Mouse (Mus musculus): ENCODE data around the gene Tdrd3. TPM values are rescaled to one million over a fixed set of nuclear protein-coding genes. Genes with fewer than 3 reads are reported as not detected.
A peak's percentile ranks its signal among the peaks of the same experiment; 100 is the strongest.

Tdrd3 gene
- polyA plus RNA-seq, 1 experiment from 2014 or later, result 36.7 TPM

DNA sequence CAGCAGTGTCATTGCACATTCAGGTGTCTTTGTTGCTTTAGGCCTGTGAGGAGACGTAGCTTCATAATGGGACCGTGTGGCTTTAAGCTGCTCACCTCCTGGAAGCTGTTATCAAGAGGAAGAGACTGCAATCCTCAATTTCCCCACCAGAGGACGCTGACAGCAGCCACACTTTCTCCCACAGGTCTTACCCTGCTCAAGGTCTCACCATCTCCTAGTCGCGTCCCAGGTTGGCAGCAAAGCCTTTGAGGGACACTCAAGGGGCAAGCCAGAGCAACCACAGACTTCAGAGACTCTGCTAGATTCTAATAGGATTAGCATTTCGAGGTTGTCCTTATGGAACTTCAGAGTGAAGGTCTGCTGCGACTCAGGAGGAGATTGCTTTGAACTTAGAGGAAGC lies 149.8 kb downstream of the Tdrd3 start:
- no peak for ATAC-seq (ENCODE audit: insufficient read depth)
- Histone ChIP-seq H3K4me1 (ENCODE audit: insufficient read depth) (no peaks in the 10 kb centered on the region), H3K27ac (ENCODE audit: low read depth) (no peak overlapping the region), H3K4me3 (ENCODE audit: low read depth, low read length) (no peak overlapping the region), H3K27me3 (ENCODE audit: insufficient read depth, low read length) (no peaks in the 10 kb centered on the region), H3K4me2 (no peak overlapping the region), H3K36me3 (ENCODE audit: insufficient read depth) (no peaks in the 10 kb centered on the region), H3K9ac (no peak overlapping the region), H3K9me3 (ENCODE audit: low read depth, low read length) (no peaks in the 10 kb centered on the region)
- 27% methylated on average over 7 of the region's 7 CpGs for WGBS
- DNase-seq, result peak; percentile 13
- peak; percentile 57 for TF ChIP-seq CTCF (IDR thresholded peaks at IDR 0.05; ENCODE audit: low read depth)

GRCm38 (mm10) chr14:87567034-87567461 lies 150.6 kb downstream of the Tdrd3 start:
- peak; percentile 79 for TF ChIP-seq CTCF (IDR thresholded peaks at IDR 0.05; ENCODE audit: low read depth)
- ATAC-seq (ENCODE audit: insufficient read depth), result peak; percentile 24; the same call in 1 of the 2 replicates

DNA sequence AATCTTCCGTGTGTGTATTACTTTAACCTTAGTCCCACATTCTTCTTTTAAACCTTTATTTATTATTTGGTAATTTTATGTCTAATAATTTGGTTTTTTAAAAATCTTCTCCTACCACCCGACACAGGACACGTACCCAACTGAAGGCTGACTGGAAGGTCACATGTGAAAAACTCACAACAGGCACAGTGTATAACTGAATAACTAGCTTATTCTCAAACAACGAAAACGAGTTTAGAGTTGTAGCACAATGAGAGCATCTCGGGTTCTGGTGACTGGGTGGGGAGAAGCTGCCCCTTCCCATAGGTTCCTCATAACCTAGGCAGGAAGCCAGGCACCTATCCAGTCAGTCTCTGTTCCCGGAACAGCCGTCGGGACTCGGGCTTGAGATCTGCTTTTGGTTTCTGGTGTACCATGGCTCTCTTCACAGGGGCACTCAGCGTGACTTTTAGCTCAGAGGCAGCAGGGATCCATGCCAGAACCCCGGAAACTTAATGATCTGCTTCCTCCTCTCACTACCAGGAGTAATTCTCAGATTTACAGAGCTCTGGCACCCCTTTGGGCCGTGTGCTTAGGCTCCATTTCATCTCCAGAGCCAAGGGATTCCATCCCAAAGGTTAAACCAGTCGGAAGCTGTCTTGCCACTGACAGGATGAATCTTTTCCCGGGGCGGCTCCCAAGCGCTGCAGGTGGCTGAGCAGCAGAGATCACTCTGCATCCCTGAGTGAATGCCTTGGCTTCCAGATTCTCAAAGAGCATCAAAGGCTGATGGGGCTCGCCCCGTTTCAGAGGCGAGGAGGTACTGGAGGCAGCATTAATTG lies 151.4 kb downstream of the Tdrd3 start:
- Histone ChIP-seq H3K27me3 (ENCODE audit: insufficient read depth, low read length) (no peaks in the 10 kb centered on the region), H3K27ac (ENCODE audit: low read depth) (no peak overlapping the region), H3K9ac (no peak overlapping the region), H3K4me3 (ENCODE audit: low read depth, low read length) (peak overlapping the region; percentile 26), H3K4me2 (peak overlapping the region; percentile 62), H3K36me3 (ENCODE audit: insufficient read depth) (no peaks in the 10 kb centered on the region), H3K9me3 (ENCODE audit: low read depth, low read length) (no peaks in the 10 kb centered on the region), H3K4me1 (ENCODE audit: insufficient read depth) (no peaks in the 10 kb centered on the region)
- no peak for TF ChIP-seq CTCF (IDR thresholded peaks at IDR 0.05; ENCODE audit: low read depth)
- WGBS, result 17% methylated on average over 20 of the region's 20 CpGs
- ATAC-seq (ENCODE audit: insufficient read depth) (peak; percentile 37; the same call in 1 of the 2 replicates), DNase-seq (peak; percentile 52)

More at GRCm38 (mm10) chr14:87567034-87567461, 150.6 kb downstream of the Tdrd3 start:
- Histone ChIP-seq H3K36me3 (ENCODE audit: insufficient read depth) (no peaks in the 10 kb centered on the region), H3K27me3 (ENCODE audit: insufficient read depth, low read length) (no peaks in the 10 kb centered on the region), H3K4me2 (no peak overlapping the region), H3K9ac (no peak overlapping the region), H3K4me3 (ENCODE audit: low read depth, low read length) (no peak overlapping the region), H3K9me3 (ENCODE audit: low read depth, low read length) (no peaks in the 10 kb centered on the region), H3K4me1 (ENCODE audit: insufficient read depth) (no peaks in the 10 kb centered on the region), H3K27ac (ENCODE audit: low read depth) (no peak overlapping the region)
- peak; percentile 61 for DNase-seq
- WGBS, result 33% methylated on average over 3 of the region's 3 CpGs

DNA sequence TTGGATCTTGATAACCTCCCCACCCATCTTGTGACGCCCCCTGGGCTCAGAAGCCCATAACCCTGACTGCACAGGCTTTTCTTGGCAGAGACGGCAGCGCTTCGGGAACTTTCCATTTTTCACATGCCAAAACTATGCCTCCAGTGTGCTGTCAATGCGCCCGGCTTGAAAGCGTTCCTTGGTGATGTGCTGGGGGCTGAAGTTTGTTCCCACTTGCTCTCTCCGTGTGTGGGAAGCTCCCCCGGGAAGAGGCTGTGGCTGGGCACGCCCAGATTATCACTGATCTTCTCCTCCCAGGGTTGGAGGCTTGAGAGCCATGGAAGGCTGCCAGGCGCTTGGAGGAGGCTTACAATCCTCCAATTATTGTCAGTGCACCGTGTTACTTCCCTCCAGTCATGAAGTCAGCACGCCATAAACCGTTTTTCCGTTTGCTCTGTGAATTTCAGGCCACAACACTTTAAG lies 152.0 kb downstream of the Tdrd3 start:
- DNase-seq (peak; percentile 76), ATAC-seq (ENCODE audit: insufficient read depth) (peak; percentile 69; the same call in 1 of the 2 replicates)
- Histone ChIP-seq H3K9me3 (ENCODE audit: low read depth, low read length) (no peaks in the 10 kb centered on the region), H3K4me1 (ENCODE audit: insufficient read depth) (no peaks in the 10 kb centered on the region), H3K4me3 (ENCODE audit: low read depth, low read length) (peak overlapping the region; percentile 26), H3K27me3 (ENCODE audit: insufficient read depth, low read length) (no peaks in the 10 kb centered on the region), H3K27ac (ENCODE audit: low read depth) (no peak overlapping the region), H3K9ac (no peak overlapping the region), H3K4me2 (peak overlapping the region; percentile 62), H3K36me3 (ENCODE audit: insufficient read depth) (no peaks in the 10 kb centered on the region)
- TF ChIP-seq CTCF (IDR thresholded peaks at IDR 0.05; ENCODE audit: low read depth), result no peak
- 14% methylated on average over 15 of the region's 15 CpGs for WGBS

- Histone ChIP-seq H3K4me3 (ENCODE audit: low read depth, low read length) (no peak overlapping the region), H3K4me2 (no peak overlapping the region), H3K27me3 (ENCODE audit: insufficient read depth, low read length) (no peaks in the 10 kb centered on the region), H3K36me3 (ENCODE audit: insufficient read depth) (no peaks in the 10 kb centered on the region), H3K27ac (ENCODE audit: low read depth) (no peak overlapping the region), H3K9ac (no peak overlapping the region), H3K9me3 (ENCODE audit: low read depth, low read length) (no peaks in the 10 kb centered on the region), H3K4me1 (ENCODE audit: insufficient read depth) (no peaks in the 10 kb centered on the region)
- no peak for TF ChIP-seq CTCF (IDR thresholded peaks at IDR 0.05; ENCODE audit: low read depth)
- WGBS, result 87% methylated on average over 2 of the region's 2 CpGs
- DNase-seq, result no peak
- ATAC-seq (ENCODE audit: insufficient read depth), result no peak
These were observed 153.0 kb downstream of the Tdrd3 start for GRCm38 (mm10) chr14:87569471-87569870.

GRCm38 (mm10) chr14:87572453-87572852 lies 156.0 kb downstream of the Tdrd3 start:
- Histone ChIP-seq H3K4me3 (ENCODE audit: low read depth, low read length) (no peak overlapping the region), H3K27me3 (ENCODE audit: insufficient read depth, low read length) (no peaks in the 10 kb centered on the region), H3K36me3 (ENCODE audit: insufficient read depth) (no peaks in the 10 kb centered on the region), H3K27ac (ENCODE audit: low read depth) (no peak overlapping the region), H3K9ac (no peak overlapping the region), H3K4me1 (ENCODE audit: insufficient read depth) (no peaks in the 10 kb centered on the region), H3K9me3 (ENCODE audit: low read depth, low read length) (no peaks in the 10 kb centered on the region), H3K4me2 (no peak overlapping the region)
- DNase-seq (no peak), ATAC-seq (ENCODE audit: insufficient read depth) (no peak)
- WGBS, result 35% methylated on average over 5 of the region's 5 CpGs
- TF ChIP-seq CTCF (IDR thresholded peaks at IDR 0.05; ENCODE audit: low read depth), result no peak; the same call in 1 of the 2 replicates

DNA sequence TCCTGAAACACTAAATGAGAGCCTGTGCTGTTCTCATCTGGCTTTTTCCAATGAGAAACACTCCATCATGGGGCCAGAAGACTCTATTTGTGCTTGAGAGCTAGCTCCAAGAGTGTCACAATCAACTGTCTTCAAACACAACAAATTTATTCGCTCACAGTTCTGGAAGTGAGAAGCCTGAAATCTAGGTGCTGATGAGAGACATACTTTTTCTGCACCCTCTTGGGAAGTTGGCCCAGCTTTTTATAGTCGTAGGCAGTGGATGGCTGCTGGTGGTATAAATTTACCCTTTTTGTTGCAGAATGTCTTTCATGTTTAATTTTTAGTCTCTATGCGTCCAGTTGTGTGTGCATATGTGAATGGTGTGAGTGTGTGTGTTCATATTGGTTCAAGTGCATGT lies 166.2 kb downstream of the Tdrd3 start:
- no peak for DNase-seq
- no peak overlapping the region for H3K4me2 ChIP-seq
- H3K9ac ChIP-seq, result no peak overlapping the region
- no peaks in the 10 kb centered on the region for H3K9me3 ChIP-seq (ENCODE audit: low read depth, low read length)
- H3K27me3 ChIP-seq (ENCODE audit: insufficient read depth, low read length), result no peaks in the 10 kb centered on the region
- H3K4me3 ChIP-seq (ENCODE audit: low read depth, low read length), result no peak overlapping the region
- H3K27ac ChIP-seq (ENCODE audit: low read depth), result no peak overlapping the region
- H3K36me3 ChIP-seq (ENCODE audit: insufficient read depth), result no peaks in the 10 kb centered on the region
- H3K4me1 ChIP-seq (ENCODE audit: insufficient read depth), result no peaks in the 10 kb centered on the region
- WGBS, result 84% methylated on average over 3 of the region's 3 CpGs
- ATAC-seq (ENCODE audit: insufficient read depth), result no peak
- no peak for TF ChIP-seq CTCF (IDR thresholded peaks at IDR 0.05; ENCODE audit: low read depth)
